Mouse (Mus musculus) kidney, adult 2 months (tissue): Measurements from ENCODE around the gene Necap1. TPM values are rescaled to one million over a fixed set of nuclear protein-coding genes. Genes with fewer than 3 reads are reported as not detected.
A peak's percentile ranks its signal among the peaks of the same experiment; 100 is the strongest.

Source experiments
- DNase-seq: peaks from one replicate; pipeline ENCODE4 v3.0.0; 2021
- H3K27ac ChIP-seq: fragments of 200-500 bp; 2 replicates; pipeline ENCODE4 v1.5.1; 2012; ENCODE audit warnings: low read depth, low read length, control low read depth, inconsistent platforms; ENCODE audit not compliant: insufficient read depth
- H3K27me3 ChIP-seq: fragments of 200-500 bp; replicated peaks from 2 replicates; pipeline ENCODE4 v1.6.1; 2012; ENCODE audit warnings: mild to moderate bottlenecking, moderate library complexity, low read length, inconsistent platforms; ENCODE audit not compliant: control insufficient read depth, insufficient read depth
- H3K36me3 ChIP-seq: fragments of 200-500 bp; 2 replicates; pipeline ENCODE4 v1.6.1; 2012; ENCODE audit warnings: mild to moderate bottlenecking, moderate library complexity, low read length, inconsistent platforms; ENCODE audit not compliant: control insufficient read depth, insufficient read depth
- H3K4me1 ChIP-seq: fragments of 200-500 bp; 2 replicates; pipeline ENCODE4 v1.6.1; 2011; ENCODE audit warnings: low read length; ENCODE audit not compliant: control insufficient read depth, insufficient read depth
- H3K4me3 ChIP-seq: fragments of 200-500 bp; 2 replicates; pipeline ENCODE4 v1.5.1; 2011; ENCODE audit warnings: mild to moderate bottlenecking, low read depth, low read length, control low read depth; ENCODE audit not compliant: insufficient read depth
- CTCF ChIP-seq: fragments of 200-500 bp; conservative IDR thresholded peaks from 2 replicates; pipeline ENCODE4 v1.5.1; 2011; ENCODE audit warnings: low read depth, mild to moderate bottlenecking, control low read depth, low read length, moderate library complexity, mixed read lengths; ENCODE audit not compliant: insufficient read depth, insufficient read length
- POLR2A ChIP-seq: fragments of 200-500 bp; IDR thresholded peaks from one replicate; pipeline ENCODE4 v1.6.1; 2011; ENCODE audit warnings: low read depth, low read length, control low read depth
- WGBS: fragments of 180-500 bp; shearing (Covaris S2); methylation state at CpG from one replicate; pipeline ENCODE4 v1.1.7; 2018; 5-methylcytosine and 5-hydroxymethylcytosine counted together
- polyA plus RNA-seq: library from polyadenylated mRNA; depleted of rRNA; stranded (reverse); fragments of >200 nt; gene quantifications from 2 replicates; pipeline ENCODE4 v1.2.3, GENCODE M21; 2012

Necap1 gene
- polyA plus RNA-seq, 1 experiment = 25.0 TPM

GRCm38 (mm10) chr6:122862871-122863270 lies 11.4 kb upstream of the Necap1 start:
- DNase-seq = no peak
- TF ChIP-seq POLR2A = no peak
- TF ChIP-seq CTCF = no peak
- no peaks in the 10 kb centered on the region for H3K36me3 ChIP-seq
- H3K27me3 ChIP-seq = no peaks in the 10 kb centered on the region
- WGBS = 79% methylated on average over 1 of the region's 1 CpGs
- H3K27ac ChIP-seq = no peak overlapping the region
- no peak overlapping the region for H3K4me3 ChIP-seq
- no peaks in the 10 kb centered on the region for H3K4me1 ChIP-seq

GRCm38 (mm10) chr6:122867914-122868313 lies 6.4 kb upstream of the Necap1 start:
- Histone ChIP-seq H3K27ac (no peak overlapping the region), H3K4me3 (no peak overlapping the region), H3K36me3 (no peaks in the 10 kb centered on the region), H3K27me3 (no peaks in the 10 kb centered on the region), H3K4me1 (no peaks in the 10 kb centered on the region)
- WGBS = 50% methylated on average over 4 of the region's 4 CpGs
- peak; percentile 47 for TF ChIP-seq CTCF
- TF ChIP-seq POLR2A = no peak
- peak; percentile 12 for DNase-seq

GRCm38 (mm10) chr6:122869846-122870245 lies 4.4 kb upstream of the Necap1 start:
- no peak for DNase-seq
- H3K27me3 ChIP-seq = no peaks in the 10 kb centered on the region
- 76% methylated on average over 11 of the region's 11 CpGs for WGBS
- H3K27ac ChIP-seq = no peak overlapping the region
- TF ChIP-seq CTCF (no peak), POLR2A (no peak)
- no peaks in the 10 kb centered on the region for H3K36me3 ChIP-seq
- no peaks in the 10 kb centered on the region; the same call in 1 of the 2 replicates for H3K4me1 ChIP-seq
- no peak overlapping the region for H3K4me3 ChIP-seq

GRCm38 (mm10) chr6:122872800-122873199 lies 1.5 kb upstream of the Necap1 start:
- Histone ChIP-seq H3K4me3 (no peak overlapping the region), H3K4me1 (no peaks in the 10 kb centered on the region; the same call in 1 of the 2 replicates), H3K27me3 (no peaks in the 10 kb centered on the region), H3K27ac (no peak overlapping the region), H3K36me3 (no peaks in the 10 kb centered on the region)
- TF ChIP-seq CTCF (no peak), POLR2A (no peak)
- peak; percentile 23 for DNase-seq
- 88% methylated on average over 5 of the region's 5 CpGs for WGBS

- H3K27ac ChIP-seq = peak overlapping the region; percentile 31
Measured at GRCm38 (mm10) chr6:122874720-122875389, 581 bp downstream of the Necap1 start.

GRCm38 (mm10) chr6:122879141-122879735 lies 5.0 kb downstream of the Necap1 start:
- DNase-seq = peak; percentile 17
- Histone ChIP-seq H3K36me3 (peaks cover 11% of the 10 kb centered on the region), H3K4me3 (no peak overlapping the region), H3K27ac (no peak overlapping the region), H3K27me3 (no peaks in the 10 kb centered on the region), H3K4me1 (peaks cover 8% of the 10 kb centered on the region; the same call in 1 of the 2 replicates)
- WGBS = 74% methylated on average over 7 of the region's 7 CpGs
- no peak for TF ChIP-seq POLR2A

More at GRCm38 (mm10) chr6:122874720-122875389, 581 bp downstream of the Necap1 start:
- WGBS = under 1% methylated on average over 31 of the region's 31 CpGs
- no peak for TF ChIP-seq CTCF
- TF ChIP-seq POLR2A = no peak
- H3K4me1 ChIP-seq = peaks cover 8% of the 10 kb centered on the region; the same call in 1 of the 2 replicates
- H3K4me3 ChIP-seq = peak overlapping the region; percentile 92
- no peaks in the 10 kb centered on the region for H3K36me3 ChIP-seq
- H3K27me3 ChIP-seq = no peaks in the 10 kb centered on the region
- DNase-seq = no peak

DNA sequence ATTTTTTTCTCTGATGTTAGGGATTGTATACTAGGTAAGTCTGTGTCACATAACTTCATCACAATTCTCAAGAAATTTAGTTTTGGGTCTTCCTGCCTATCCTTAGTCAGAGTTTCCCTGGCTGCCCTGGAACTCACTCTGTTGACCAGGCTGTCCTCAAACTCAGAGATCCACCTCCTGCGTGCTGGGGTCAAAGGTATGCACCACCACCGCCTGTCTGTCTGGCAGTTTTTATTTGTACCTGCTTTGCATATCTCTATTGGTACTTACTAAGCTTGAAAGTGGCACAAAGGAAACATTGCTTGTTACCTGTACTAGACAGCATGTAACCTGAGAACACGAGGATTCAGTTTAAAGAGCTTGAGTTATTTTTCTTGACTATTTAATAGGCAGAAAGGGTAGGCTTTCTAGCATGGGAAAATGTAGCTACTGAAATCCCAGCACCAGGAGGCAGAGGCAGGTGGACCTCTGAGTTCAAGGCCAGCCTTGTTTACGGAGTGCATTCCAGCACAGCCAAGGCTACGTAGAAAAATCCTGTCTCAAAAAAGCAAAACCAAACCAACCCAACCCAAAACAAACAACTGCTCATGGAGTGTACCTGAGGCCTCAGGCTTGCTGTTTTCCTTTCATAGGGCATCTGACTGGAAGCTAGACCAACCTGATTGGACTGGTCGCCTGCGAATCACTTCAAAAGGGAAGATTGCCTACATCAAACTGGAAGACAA lies 5.7 kb downstream of the Necap1 start:
- Histone ChIP-seq H3K36me3 (peaks cover 14% of the 10 kb centered on the region), H3K27ac (no peak overlapping the region), H3K27me3 (no peaks in the 10 kb centered on the region), H3K4me3 (no peak overlapping the region), H3K4me1 (peaks cover 8% of the 10 kb centered on the region; the same call in 1 of the 2 replicates)
- peak; percentile 68 for DNase-seq
- 73% methylated on average over 7 of the region's 7 CpGs for WGBS
- TF ChIP-seq POLR2A = no peak
